Mouse (Mus musculus) testis, adult 10 weeks (tissue): ENCODE data around the gene Itgb5. TPM values are rescaled to one million over a fixed set of nuclear protein-coding genes. Genes with fewer than 3 reads are reported as not detected.

Experiments used
- polyA plus RNA-seq: library from polyadenylated mRNA; stranded (reverse); fragments of 350-450 nt; fragmentation: Illumina TruSeq; extraction: RNeasy Lipid Tissue Mini Kit (QIAGEN cat#74804); gene quantifications from one replicate; pipeline ENCODE4 v1.2.3, GENCODE M21; 2014; ENCODE audit warnings: low read depth, low replicate concordance

Gene Itgb5
- polyA plus RNA-seq = 37.6 TPM

GRCm38 (mm10) chr16:33829301-33829831 lies at the start of gene Itgb5:
Gene Itgb5, plus strand, starts transcription at chr16:33829665.

GRCm38 (mm10) chr16:33793846-33794791 lies 35.3 kb upstream of the Itgb5 start, which contains the start of gene Muc13:
Gene Muc13, plus strand, starts transcription at chr16:33794037.

GRCm38 (mm10) chr16:33966538-33967282 lies 137.2 kb downstream of the Itgb5 start, which contains the start of gene Umps:
Gene Umps, minus strand, starts transcription at chr16:33967038.

Other genes starting within 250 kb of the Itgb5 start
- 8.5 TPM for gene Heg1, start 145.3 kb upstream of the Itgb5 start, polyA plus RNA-seq
- 0.17 TPM for gene Muc13, start 35.6 kb upstream of the Itgb5 start, polyA plus RNA-seq
- gene Umps, start 137.4 kb downstream of the Itgb5 start, polyA plus RNA-seq = 9.1 TPM